Comparison of ENCODE assay signal across 28 mouse cellular contexts in the genomic region with DNA sequence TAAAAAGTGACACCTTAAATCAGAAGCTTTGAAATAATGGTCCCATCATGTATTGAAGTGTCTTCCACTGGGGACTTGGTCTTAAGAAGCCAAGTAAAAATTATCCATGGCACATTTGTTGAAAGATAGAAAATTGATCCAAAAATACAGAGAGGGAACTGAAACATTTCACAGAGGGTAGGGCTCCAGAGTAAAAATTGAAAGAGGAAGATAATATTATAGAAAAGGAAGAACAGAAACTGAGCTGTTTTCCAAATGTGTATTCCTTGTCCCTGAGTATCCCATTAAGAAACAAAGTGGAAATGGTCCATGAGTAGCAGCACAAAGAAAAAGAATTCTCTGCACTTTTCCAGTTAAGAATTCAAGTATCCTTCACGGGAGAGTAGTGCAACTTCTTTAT. TPM values are rescaled to one million over a fixed set of nuclear protein-coding genes. Genes with fewer than 3 reads are reported as not detected.
"Had no signal": no experiment of that assay in that cellular context is flagged by ENCODE, and none has a peak within 500 bp of the region (broad histone marks: within the 10 kb centered on the region; RNA-seq: fewer than 3 reads in every experiment).

No protein-coding gene starts in this region.

- H3K4me2 ChIP-seq: heart, embryonic 11.5 days; heart, embryonic 13.5 days; heart, embryonic 15.5 days; hindbrain, embryonic 12.5 days; hindbrain, embryonic 14.5 days; kidney, embryonic 15.5 days; limb, embryonic 12.5 days; liver, embryonic 11.5 days had no signal

- H3K4me1 ChIP-seq: heart, embryonic 13.5 days; heart, embryonic 15.5 days; hindbrain, embryonic 10.5 days; hindbrain, embryonic 12.5 days; kidney, embryonic 15.5 days; limb, embryonic 10.5 days; limb, embryonic 12.5 days had no signal

- DNase-seq: gastrocnemius, adult 2 months; gastrocnemius, postnatal 10 days; gastrocnemius, postnatal 25 days; heart, adult 11 months; heart, adult 2 months; heart, postnatal 14 days; heart, postnatal 4 days; kidney, adult 11 months; kidney, adult 2 months; kidney, adult 9 months; kidney, postnatal 14 days; kidney, postnatal 36 days; liver had no signal

- H3K4me3 ChIP-seq: gastrocnemius, adult 2 months; heart, adult 2 months; heart, embryonic 13.5 days; heart, embryonic 15.5 days; hindbrain, embryonic 10.5 days; hindbrain, embryonic 12.5 days; kidney, embryonic 15.5 days; layer of hippocampus, adult 2 months; left cerebral cortex, adult 2 months; limb, embryonic 10.5 days; limb, embryonic 12.5 days had no signal

- H3K36me3 ChIP-seq: heart, embryonic 13.5 days; heart, embryonic 15.5 days; hindbrain, embryonic 10.5 days; hindbrain, embryonic 12.5 days; kidney, embryonic 15.5 days; limb, embryonic 10.5 days; limb, embryonic 12.5 days had no signal

- ATAC-seq: hindbrain, postnatal 0 days; intestine, embryonic 16.5 days had no signal

- H3K27me3 ChIP-seq: heart, embryonic 13.5 days; heart, embryonic 15.5 days; hindbrain, embryonic 12.5 days; kidney, embryonic 15.5 days; limb, embryonic 12.5 days had no signal

- H3K27ac ChIP-seq: gastrocnemius, adult 2 months; heart, adult 2 months; heart, embryonic 13.5 days; heart, embryonic 15.5 days; hindbrain, embryonic 10.5 days; hindbrain, embryonic 12.5 days; hindbrain, embryonic 14.5 days; hindbrain, postnatal 0 days; kidney, embryonic 15.5 days; kidney, postnatal 0 days; layer of hippocampus, adult 2 months; left cerebral cortex, adult 2 months; limb, embryonic 10.5 days; limb, embryonic 12.5 days had no signal

- H3K9me3 ChIP-seq: heart, embryonic 13.5 days; heart, embryonic 15.5 days; hindbrain, embryonic 10.5 days; hindbrain, embryonic 12.5 days; kidney, embryonic 15.5 days; limb, embryonic 10.5 days; limb, embryonic 12.5 days had no signal

- H3K9ac ChIP-seq: heart, embryonic 13.5 days; heart, embryonic 15.5 days; hindbrain, embryonic 12.5 days; hindbrain, embryonic 14.5 days; kidney, embryonic 15.5 days; limb, embryonic 12.5 days had no signal

RNA-seq across cellular contexts. Expression of a gene that starts 11.3 kb away (rescaled TPM):
- total RNA-seq: hindbrain, postnatal 0 days had no signal
